Mouse (Mus musculus): ENCODE data around the gene Usp50.

The Usp50 gene

DNA sequence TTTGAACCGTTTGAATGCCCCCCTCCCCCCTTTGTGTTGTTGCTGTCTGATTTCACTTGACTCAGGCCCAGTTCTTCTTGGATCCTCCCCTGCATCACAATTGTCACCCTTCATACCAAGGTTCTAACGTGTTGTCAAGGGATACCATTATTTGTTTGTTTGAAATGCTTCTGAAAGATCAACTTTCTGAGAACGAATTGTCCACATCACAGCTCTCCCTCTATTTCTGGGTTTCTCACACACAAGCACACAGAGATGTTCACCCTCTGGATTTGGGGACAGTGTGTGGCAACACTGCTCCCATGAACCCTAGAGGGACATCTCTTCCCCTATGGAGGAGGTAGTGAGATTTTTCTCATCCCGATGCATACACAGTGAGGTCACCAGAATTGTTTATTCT lies at the start of gene Usp50:
TSS of gene Usp50 (minus strand) at position 101 of the 400 bp plus-strand sequence.
- DNase-seq (ENCODE audit: low spot score): no peak

DNA sequence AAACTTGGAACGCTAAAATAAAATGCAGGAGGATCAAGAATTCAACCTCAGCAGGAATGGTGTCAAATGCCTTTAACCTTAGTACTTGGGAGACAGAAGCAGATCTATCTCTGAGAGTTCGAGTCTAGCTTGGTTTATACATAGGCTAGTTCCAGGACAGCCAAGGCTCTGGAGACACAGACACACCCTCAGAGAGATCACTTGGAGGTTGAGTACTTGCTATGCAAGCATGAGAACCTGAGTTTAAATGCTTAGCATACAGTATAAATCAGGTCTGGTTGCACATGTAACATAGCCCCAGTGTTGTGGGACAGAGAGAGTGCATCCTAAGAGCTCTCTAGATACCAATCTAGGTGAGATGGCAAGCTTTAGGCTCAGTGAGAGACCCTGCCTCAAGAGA lies 34.1 kb upstream of the Usp50 start:
- DNase-seq (ENCODE audit: low spot score): no peak

DNA sequence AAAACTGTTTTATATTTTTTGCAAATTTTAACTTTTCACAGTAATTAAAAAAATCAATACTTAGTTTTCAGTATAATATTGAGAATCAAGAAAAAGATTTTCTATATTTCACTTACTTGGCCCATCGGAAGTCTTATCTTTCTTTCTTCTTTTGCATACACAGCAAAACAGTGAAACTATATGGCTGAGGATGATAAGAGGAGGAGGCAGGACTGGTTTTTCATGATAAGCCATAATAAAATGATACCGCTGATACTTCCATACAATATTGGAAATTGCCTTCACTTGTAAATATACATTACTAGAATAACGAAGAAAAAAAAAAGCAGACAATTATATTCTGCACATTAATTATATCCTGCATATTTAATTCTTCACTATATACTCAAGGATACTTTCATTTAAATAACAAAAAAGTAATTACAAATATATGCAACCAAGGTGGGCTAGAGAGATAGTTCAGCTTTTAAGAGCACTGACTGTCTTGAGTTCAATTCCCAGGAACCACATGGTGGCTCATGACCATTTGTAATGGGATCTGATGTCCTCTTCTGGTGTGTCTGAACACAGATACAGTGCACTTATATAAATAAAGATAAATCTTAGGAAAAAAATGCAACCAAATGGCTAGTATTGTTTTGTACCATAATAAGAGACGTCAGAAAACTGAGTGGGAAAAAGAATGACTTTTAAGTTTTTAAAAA lies 33.5 kb upstream of the Usp50 start:
- DNase-seq (ENCODE audit: low spot score): no peak

DNA sequence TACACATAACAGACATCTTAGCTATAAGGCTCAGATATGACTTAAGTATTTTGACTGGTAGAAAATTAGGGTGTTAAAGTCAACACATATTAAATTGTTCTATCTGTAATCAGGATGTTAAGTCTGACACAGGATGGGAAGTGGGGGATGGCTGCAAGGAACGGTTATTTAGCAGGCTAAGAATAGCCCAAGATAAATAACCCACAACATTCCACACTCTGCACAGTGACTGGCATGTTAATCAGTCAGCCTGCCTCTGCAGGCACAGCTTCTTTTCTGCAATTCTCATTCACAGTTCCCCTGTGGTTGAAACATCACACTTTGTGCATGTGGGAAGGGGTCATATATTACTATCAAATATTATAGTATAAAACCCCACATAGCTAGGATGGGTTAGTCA lies 32.6 kb upstream of the Usp50 start:
- DNase-seq (ENCODE audit: low spot score): no peak

DNA sequence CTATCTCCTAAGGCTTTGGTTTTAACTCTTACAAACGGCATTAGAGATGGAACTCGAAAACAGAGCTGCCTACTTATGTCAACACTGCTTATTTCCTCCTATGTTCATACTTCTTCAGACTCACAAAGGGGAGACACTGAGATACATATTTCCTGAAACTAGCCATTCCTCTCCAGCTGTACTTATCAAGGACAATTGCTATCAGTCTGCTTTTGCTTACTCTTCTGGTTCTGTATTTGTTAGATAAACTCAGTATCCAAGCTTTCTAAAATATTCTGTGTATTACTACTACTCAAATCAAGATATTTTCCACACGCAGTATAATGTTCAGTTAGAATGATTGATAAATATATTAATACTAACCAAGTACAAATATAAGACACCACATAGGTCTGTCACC lies 18.7 kb upstream of the Usp50 start:
- no peak for DNase-seq (ENCODE audit: low spot score)

DNA sequence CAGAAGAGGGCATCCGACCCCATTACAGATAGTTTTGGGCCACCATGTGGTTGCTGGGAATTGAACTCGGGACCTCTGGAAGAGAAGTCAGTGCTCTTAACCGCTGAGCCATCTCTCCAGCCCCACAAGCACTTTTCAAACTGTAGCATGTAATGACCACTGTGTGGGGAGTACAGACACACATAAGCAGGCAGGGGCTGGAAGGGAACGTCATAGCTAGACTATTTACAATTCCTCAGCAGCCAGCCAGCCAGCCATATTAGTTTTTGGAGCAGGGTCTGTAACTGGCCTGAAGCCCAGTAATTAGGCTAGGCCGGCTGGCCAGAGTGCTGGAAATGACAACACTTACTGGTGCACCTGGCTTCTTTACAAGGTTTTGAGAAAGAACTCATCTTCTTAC lies 15.2 kb upstream of the Usp50 start:
- no peak for DNase-seq (ENCODE audit: low spot score)

DNA sequence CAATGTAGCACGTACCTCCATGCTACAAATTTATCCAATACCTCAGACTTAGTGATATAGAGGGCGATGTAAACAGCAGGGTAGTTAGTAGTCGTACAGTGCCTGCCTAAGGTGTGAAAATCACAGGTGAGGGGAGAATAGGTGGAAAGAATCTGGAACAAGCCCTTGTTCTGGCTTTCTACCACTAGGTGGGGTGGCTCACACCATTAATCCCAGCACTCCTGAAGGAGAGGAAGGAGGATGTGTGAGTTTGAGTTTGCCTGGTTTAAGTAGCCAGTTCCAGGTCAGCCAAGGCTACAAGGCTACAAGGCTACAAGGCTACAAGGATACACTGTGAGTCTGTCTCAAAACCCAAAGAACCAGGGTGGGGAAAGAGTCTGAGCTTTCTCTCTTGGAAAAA lies 12.4 kb upstream of the Usp50 start:
- DNase-seq (ENCODE audit: low spot score): no peak

DNA sequence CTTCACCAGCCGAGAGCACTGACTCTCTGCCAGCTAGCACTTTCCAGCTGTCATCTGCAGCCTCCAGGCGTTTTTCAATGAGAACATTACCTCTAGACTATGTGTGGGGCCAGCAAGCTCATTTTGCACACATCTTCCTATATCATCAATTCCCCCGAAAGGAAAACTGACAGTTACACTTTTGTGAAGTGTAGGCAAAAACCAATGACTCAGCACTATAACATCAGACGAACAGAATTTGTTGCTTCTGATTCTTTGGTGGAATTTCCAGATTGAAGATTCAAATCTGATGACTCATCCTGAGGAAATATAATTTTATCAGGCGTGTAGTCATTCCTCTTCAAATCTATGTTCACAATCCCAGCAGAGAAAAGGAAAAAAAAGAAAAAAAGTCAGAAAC lies 9.3 kb upstream of the Usp50 start:
- DNase-seq (ENCODE audit: low spot score): no peak

DNA sequence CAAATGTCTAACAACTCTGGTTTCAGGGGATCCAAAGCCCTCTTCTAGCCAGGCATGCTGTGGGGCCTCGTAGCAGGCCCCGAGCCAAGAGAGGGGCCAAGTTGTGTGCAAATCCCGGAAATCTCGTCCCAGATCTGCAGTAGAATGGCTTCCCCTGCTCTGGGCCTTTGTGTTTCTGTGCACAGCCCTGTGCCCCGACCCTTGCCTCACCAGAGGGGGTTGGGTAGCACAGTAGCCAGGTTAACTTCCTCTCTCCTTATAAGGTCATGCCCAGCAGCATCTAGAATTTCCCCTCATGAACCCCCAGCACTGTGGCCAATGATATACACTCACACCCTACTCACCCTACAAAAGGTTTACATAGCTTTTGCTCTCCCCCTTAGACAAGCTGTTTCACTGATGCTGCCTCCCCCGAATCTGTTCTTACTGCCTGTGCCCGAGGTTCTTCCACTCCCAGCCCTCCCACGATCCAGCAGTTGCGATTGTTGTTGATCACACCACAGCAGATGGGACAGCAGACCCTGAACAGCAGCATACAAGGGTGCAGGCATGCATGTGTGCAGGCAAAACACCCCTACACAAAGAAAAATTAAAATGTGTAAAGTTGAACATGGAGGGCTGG lies 4.6 kb upstream of the Usp50 start:
- no peak for DNase-seq (ENCODE audit: low spot score)

DNA sequence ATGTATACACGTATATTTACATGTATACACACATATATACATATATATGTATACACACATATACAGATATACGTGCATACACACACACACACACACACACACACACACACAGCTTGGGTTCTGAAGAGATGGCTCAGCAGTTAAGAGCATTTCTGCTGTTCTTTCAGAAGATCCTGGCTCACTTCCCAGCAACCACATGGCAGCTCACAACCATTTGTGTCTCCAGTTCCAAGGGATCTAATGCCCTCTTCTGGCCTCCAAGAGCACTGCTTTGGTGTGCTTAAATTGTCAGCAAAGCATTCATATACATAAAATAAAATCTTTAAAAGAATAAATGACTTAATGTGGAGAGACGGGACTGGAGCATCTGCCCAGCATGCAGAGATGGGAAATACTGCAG lies 837 bp downstream of the Usp50 start:
- peak; percentile 23 for DNase-seq (ENCODE audit: low spot score)

DNA sequence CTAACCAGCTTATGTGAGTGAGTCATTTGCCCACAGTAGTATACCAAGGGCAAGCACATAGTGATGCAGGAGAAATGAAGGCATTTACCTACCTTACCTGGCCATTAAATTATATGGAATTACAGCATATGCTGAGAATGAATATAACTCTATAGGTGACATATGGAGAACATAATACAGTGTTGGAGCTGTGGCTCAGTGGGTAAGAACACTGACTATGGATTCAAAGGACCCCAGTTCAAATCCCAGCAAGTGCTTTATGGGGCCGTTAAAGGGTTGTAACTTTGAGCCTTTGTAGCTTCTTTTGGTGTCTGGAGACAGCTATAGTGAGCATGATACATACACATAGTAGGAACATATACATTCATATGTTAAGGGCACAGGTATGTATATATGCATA lies 1.8 kb downstream of the Usp50 start:
- no peak for DNase-seq (ENCODE audit: low spot score)

DNA sequence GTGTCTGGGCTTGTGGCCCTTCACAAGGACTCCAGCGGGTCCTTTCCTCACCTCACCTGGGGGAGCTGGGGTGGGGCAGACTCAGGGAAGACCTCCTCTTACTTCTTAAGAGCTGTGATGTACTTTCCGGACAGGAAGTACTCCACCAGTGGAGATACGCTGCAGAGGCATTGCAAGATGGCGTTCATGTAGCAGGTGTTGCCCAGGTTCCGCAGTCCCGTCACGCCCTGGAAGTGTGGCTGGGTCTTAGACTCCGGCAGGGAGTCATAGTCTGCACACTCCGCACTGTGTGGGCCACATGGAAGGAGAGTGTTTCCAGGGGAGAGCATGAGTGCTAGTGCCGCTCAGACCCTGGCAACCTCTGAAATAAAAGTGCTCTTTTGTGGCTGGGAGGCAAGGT lies 3.0 kb downstream of the Usp50 start:
- DNase-seq (ENCODE audit: low spot score): no peak

DNA sequence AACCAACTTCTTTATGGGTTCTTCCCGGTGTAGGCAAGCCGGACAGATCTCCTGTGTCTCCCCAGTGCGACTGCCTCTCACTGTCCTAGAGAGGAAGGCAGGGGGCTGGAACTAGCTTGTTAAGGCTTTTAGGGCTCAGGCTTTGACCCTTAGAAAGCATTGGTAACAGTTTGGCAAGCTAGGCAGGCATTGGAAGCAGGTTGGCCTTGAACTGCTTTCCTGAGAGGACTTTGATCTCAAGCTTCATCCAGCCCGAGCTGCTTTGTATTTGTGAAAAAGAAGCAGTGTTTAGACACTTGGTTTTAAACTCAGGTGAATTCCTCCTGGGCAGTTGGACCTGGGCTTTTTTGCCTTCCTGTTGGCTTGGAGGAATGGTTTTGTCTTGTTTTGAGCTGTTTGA lies 4.5 kb downstream of the Usp50 start:
- DNase-seq (ENCODE audit: low spot score): no peak

DNA sequence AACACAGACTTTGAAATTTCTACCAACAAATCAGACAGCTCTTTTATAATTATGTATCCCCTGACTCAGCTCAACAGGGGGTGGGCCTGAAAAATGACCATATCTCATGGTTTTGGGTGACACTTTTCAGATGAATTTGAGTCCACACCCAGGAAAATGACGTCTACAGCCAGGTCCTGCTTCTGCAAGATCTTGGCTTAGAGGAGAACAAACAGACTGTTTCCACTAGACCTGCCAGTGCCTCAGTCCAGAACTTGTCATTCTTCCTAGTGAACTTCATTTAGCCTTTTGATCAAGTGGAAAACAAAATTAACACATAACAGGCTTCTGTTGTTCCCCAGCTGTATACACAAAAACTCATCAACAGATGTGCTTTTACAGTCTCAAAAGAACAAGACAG lies 6.9 kb downstream of the Usp50 start:
- no peak for DNase-seq (ENCODE audit: low spot score)

DNA sequence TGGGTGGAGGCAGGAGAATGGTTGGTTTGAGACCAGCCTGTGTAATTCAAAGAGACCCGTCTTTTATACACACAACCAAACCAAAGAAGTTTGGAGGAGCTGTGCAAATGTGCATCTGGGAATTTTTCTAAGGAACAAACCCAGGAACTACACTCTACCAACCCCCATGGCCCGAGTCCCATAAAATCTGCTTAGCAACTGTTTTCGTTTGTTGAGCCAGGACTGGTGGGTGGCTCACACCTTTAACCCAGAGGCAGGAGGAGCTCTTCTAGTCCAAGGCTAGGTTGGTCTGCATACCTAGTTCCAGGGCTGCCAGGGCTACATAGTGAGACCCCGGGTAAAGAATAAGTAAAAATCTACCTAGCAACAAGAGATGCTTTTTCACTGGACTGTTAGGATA lies 7.3 kb downstream of the Usp50 start:
- no peak for DNase-seq (ENCODE audit: low spot score)

DNA sequence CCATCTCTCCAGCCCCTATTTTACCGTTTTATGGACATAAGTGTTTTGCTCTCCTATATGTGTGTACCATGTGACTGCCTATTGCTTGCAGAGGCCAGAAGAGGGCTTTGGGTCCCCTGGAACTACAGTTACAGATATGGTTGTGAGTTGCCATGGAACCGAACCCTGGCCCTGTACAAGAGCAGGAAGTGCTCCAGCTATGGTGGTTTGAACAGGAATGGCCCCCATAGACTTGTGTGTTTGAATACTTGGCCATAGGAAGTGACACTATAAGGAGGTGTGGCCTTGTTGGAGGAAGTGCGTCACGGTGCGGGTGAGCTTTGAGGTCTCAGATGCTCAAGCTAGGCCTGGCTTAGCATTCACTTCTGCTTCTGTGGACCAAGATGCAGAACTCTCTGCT lies 11.1 kb downstream of the Usp50 start:
- DNase-seq (ENCODE audit: low spot score): no peak

DNA sequence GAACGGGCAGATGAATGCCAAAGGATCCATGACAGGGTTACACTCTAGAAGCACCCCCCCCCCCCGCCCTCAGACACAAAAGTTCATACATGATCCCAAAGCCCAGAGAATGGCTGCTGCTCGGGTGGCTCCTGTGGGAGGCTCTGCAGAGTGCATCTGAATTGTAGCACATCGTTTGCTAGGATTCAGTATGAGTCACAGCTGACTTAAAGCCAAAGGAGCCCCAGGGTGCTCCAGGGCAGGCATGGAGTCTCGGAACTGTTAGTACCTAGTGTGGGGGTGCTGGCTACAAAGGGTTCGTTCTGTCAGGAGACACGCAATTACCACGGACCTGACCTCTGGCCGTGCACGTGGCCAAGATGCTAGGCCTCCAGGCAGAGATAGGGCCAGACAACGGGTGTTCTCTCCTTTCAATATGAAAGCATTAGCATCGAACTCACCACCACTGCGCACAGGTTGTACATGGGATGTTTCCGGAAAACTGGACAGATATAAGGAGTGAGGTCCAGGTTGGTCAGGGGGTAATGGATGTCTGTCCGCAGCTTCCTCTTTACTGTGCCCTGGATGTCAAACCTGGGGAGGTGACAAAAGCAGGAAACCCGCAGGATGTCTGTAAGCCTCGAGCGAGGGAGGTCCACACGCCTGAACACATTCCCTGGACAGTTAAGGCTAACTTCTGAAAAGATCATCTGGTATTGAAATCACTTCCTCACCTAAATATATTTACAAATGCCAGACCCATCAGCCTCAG lies 13.7 kb downstream of the Usp50 start:
- no peak for DNase-seq (ENCODE audit: low spot score)

DNA sequence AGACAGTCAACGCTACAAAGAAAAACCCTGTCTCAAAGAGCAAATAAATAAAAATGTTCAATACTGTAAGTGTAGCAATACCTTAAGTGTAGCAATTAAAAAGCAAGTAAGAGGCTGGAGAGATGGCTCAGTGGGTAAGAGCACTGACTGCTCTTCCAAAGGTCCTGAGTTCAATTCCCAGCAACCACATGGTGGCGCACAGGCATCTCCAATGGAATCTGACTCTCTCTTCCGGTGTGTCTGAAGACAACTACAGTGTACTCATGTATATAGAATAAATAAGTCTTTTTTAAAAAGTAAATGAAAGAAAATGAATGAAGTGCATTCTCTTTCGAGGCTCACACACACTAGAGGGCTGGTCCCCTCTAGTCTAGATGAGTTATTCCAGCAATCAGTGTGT lies 15.1 kb downstream of the Usp50 start:
- DNase-seq (ENCODE audit: low spot score): no peak

DNA sequence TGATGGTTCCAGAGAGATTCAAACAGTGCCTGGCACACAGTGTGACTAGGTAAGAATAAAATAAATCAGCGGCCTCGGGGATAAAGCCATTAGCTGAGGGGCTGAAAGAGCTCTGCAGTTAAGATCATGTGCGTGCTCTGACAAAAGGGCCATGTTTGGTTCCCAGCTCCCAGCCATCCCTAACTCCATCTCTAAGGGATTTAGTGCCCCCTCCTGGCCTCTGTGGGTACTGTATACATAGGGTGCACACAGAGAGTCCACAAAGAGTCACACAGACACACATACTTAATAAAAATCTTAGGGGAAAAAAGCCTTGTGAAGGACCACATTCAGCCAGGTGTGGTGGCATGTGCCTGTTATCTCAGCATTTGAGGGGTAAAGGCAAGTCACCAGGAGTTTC lies 15.7 kb downstream of the Usp50 start:
- DNase-seq (ENCODE audit: low spot score): no peak

DNA sequence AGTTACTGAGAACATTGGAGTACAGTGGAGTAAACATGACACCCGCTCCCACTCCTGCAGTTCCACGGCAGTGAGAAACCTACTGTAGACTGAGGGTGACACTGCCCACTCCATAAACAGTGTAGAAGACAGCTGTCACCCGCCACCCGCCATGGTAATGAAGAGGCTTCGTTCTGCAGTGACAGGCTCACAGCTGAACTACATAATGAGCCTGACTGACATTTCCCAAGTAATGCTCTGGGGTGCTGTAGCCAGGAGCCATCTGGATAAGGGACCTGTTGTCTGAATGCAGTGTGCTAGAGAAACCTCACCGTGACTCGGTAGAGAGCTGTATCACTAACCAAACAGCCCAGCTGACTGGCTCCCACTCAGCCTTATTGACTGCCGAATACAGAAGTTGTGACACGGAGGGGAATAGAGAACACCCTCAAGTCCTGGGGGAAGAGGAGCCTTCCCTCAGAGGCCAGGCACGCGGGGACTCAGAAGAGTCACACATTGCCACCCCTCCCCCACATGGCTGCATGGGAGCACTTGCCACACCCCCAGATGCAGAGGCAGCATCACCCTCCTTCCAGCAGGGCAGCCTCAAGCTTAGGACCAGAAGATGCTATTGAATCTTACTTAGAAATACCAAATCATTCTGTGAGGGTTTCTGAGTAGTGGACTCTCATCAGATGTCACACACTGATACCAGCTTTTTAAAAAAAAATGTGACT lies 17.2 kb downstream of the Usp50 start:
- no peak for DNase-seq (ENCODE audit: low spot score)

DNA sequence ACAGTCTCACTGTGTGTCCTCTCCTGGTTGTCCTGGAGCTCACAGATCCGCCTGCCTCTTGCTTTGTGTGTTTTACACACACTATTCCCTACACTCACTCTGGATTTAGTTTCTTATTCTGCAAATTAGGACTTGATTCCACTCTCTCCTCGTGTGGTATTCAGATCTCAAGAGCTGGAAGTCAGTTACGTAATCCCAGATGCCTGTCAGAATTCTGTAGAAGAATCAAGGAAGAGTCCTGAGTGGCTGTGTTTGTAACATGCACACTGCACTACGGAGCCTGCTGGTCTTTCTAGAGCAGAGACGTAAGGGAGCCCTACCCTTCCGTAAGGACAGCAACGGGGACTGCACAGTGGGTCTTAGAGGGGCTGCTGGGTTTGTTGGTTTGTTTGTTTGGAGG lies 23.9 kb downstream of the Usp50 start:
- no peak for DNase-seq (ENCODE audit: low spot score)

DNA sequence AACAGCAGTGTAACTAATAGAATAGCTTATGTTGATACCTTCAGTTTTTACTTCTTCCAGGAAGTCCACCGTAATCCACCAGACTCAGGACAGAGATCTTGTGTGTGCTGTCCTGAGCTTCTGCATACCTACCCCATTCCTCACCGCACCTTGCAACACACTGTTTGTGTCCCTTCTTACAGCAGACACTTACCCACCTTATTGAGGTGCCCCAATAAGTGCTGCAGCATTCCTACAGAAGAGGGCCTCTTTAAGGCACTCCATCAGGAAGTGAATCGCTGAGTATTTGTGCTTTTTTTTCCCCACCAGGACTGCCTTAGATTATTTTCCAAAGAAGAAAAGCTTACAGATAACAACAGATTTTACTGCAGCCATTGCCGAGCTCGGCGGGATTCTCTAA lies 27.6 kb downstream of the Usp50 start:
- no peak for DNase-seq (ENCODE audit: low spot score)

DNA sequence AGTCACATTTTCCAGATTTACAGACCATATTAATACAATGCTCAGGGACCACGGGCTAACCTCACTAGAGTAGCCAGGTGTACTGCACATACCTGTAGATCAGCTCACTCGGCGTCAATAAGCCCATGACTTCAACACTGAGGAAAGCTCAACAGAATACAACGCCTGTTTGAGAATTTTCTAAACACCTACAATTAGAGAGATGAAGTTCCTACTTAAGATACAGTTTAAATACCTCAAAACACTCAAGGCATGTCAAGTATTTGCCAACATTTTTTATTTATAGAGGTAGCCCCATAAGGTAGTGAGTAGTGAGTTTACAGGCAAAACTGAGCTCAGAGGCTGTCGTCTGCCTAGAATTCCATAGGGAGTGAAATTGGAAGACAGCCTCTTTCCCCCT lies 39.9 kb downstream of the Usp50 start:
- no peak for DNase-seq (ENCODE audit: low spot score)
